Mouse (Mus musculus): Measurements from ENCODE around the gene Smad9. TPM values are rescaled to one million over a fixed set of nuclear protein-coding genes. Genes with fewer than 3 reads are reported as not detected.

The Smad9 gene
- total and polyA plus RNA-seq, 3 experiments = 1.0 to 3.5 (median 1.6) TPM

GRCm38 (mm10) chr3:54734411-54735246 is 20.8 kb upstream of the Smad9 start:
- Histone ChIP-seq H3K79me2 (replicated peaks; ENCODE audit: control insufficient read depth, insufficient read depth, low read length) (no peaks in the 10 kb centered on the region), H3K9ac (ENCODE audit: low read depth, low read length) (peak overlapping the region; percentile 80), H3K4me3 (peak overlapping the region; percentile 92), H3K36me3 (ENCODE audit: control insufficient read depth, insufficient read depth, low read length) (0 out of 2 replicates have a peak, but pooled peaks cover 2% of the 10 kb centered on the region), H3K4me1 (ENCODE audit: control insufficient read depth, insufficient read depth, low read length) (peaks cover 1% of the 10 kb centered on the region; the same call in 1 of the 2 replicates), H3K27ac (peak overlapping the region; percentile 99), H3K27me3 (ENCODE audit: control insufficient read depth, insufficient read depth, low read length) (no peaks in the 10 kb centered on the region)
- WGBS = under 1% methylated on average over 84 of the region's 84 CpGs
- TF ChIP-seq CTCF (IDR thresholded peaks at IDR 0.05) (no peak), EP300 (IDR thresholded peaks at IDR 0.05; ENCODE audit: insufficient read depth, low read depth, low read length) (no peak), POLR2A (IDR thresholded peaks at IDR 0.05; ENCODE audit: insufficient read depth, low read depth, low read length) (peak; percentile 90)
- intact Hi-C loops (cut with DNase I) = loop anchor here (2.0 kb wide), 2 partner anchors 42 to 72 kb away; partner anchors contain the start of genes Rfxap and Supt20
- DNase-seq = peak; percentile 93 to 95

GRCm38 (mm10) chr3:54735247-54736046 is 19.9 kb upstream of the Smad9 start, which contains the start of the genes Exosc8 and Alg5:
Exosc8 (minus strand) TSS chr3:54735393.
Alg5 (plus strand) TSS chr3:54735539.
- Histone ChIP-seq H3K79me2 (replicated peaks; ENCODE audit: control insufficient read depth, insufficient read depth, low read length) (no peaks in the 10 kb centered on the region), H3K4me1 (ENCODE audit: control insufficient read depth, insufficient read depth, low read length) (peaks cover 1% of the 10 kb centered on the region; the same call in 1 of the 2 replicates)
- intact Hi-C loops (cut with DNase I) = loop anchor here (2.0 kb wide), 2 partner anchors 43 to 71 kb away; partner anchors contain the start of genes Rfxap and Supt20

GRCm38 (mm10) chr3:54736101-54736927 is 19.1 kb upstream of the Smad9 start:
- H3K36me3 ChIP-seq (ENCODE audit: control insufficient read depth, insufficient read depth, low read length) = no peaks in the 10 kb centered on the region
- H3K27me3 ChIP-seq (ENCODE audit: control insufficient read depth, insufficient read depth, low read length) = no peaks in the 10 kb centered on the region
- H3K79me2 ChIP-seq (replicated peaks; ENCODE audit: control insufficient read depth, insufficient read depth, low read length) = no peaks in the 10 kb centered on the region
- no peak for TF ChIP-seq EP300 (IDR thresholded peaks at IDR 0.05; ENCODE audit: insufficient read depth, low read depth, low read length)
- TF ChIP-seq CTCF (IDR thresholded peaks at IDR 0.05) = no peak
- TF ChIP-seq POLR2A (IDR thresholded peaks at IDR 0.05; ENCODE audit: insufficient read depth, low read depth, low read length) = no peak
- peaks cover 1% of the 10 kb centered on the region; the same call in 1 of the 2 replicates for H3K4me1 ChIP-seq (ENCODE audit: control insufficient read depth, insufficient read depth, low read length)
- peak overlapping the region; percentile 92 for H3K4me3 ChIP-seq
- 47% methylated on average over 18 of the region's 18 CpGs for WGBS
- peak overlapping the region; percentile 58 for H3K9ac ChIP-seq (ENCODE audit: low read depth, low read length)
- H3K27ac ChIP-seq = peak overlapping the region; percentile 99; the same call in 1 of the 2 replicates
- DNase-seq = no peak
- intact Hi-C loops (cut with DNase I) = no loop called here

More at GRCm38 (mm10) chr3:54735247-54736046, 19.9 kb upstream of the Smad9 start, which contains the start of the genes Exosc8 and Alg5:
- peak; percentile 92 to 99 for DNase-seq
- Histone ChIP-seq H3K36me3 (ENCODE audit: control insufficient read depth, insufficient read depth, low read length) (no peaks in the 10 kb centered on the region), H3K27ac (peak within 1 kb of the TSS; percentile 99), H3K9ac (ENCODE audit: low read depth, low read length) (peak within 1 kb of the TSS; percentile 80), H3K4me3 (peak within 1 kb of the TSS; percentile 92), H3K27me3 (ENCODE audit: control insufficient read depth, insufficient read depth, low read length) (no peaks in the 10 kb centered on the region)
- TF ChIP-seq CTCF (IDR thresholded peaks at IDR 0.05) (peak; percentile 83), EP300 (IDR thresholded peaks at IDR 0.05; ENCODE audit: insufficient read depth, low read depth, low read length) (no peak), POLR2A (IDR thresholded peaks at IDR 0.05; ENCODE audit: insufficient read depth, low read depth, low read length) (peak; percentile 57)
- under 1% methylated on average over 57 of the region's 65 CpGs for WGBS

- Histone ChIP-seq H3K79me2 (replicated peaks; ENCODE audit: control insufficient read depth, insufficient read depth, low read length) (no peaks in the 10 kb centered on the region), H3K27me3 (ENCODE audit: control insufficient read depth, insufficient read depth, low read length) (no peaks in the 10 kb centered on the region), H3K27ac (no peak overlapping the region), H3K36me3 (ENCODE audit: control insufficient read depth, insufficient read depth, low read length) (no peaks in the 10 kb centered on the region), H3K9ac (ENCODE audit: low read depth, low read length) (no peak overlapping the region), H3K4me1 (ENCODE audit: control insufficient read depth, insufficient read depth, low read length) (peaks cover 1% of the 10 kb centered on the region; the same call in 1 of the 2 replicates), H3K4me3 (no peak overlapping the region)
- TF ChIP-seq POLR2A (IDR thresholded peaks at IDR 0.05; ENCODE audit: insufficient read depth, low read depth, low read length) (no peak), CTCF (IDR thresholded peaks at IDR 0.05) (no peak), EP300 (IDR thresholded peaks at IDR 0.05; ENCODE audit: insufficient read depth, low read depth, low read length) (no peak)
- DNase-seq = no peak
- intact Hi-C loops (cut with DNase I) = no loop called here
- WGBS = 94% methylated on average over 8 of the region's 8 CpGs
These were observed 18.1 kb upstream of the Smad9 start for GRCm38 (mm10) chr3:54737317-54737716.

- no peaks in the 10 kb centered on the region for H3K4me1 ChIP-seq (ENCODE audit: control insufficient read depth, insufficient read depth, low read length)
- no peak overlapping the region for H3K9ac ChIP-seq (ENCODE audit: low read depth, low read length)
- no peaks in the 10 kb centered on the region for H3K79me2 ChIP-seq (replicated peaks; ENCODE audit: control insufficient read depth, insufficient read depth, low read length)
- H3K27ac ChIP-seq = no peak overlapping the region
- no peaks in the 10 kb centered on the region for H3K36me3 ChIP-seq (ENCODE audit: control insufficient read depth, insufficient read depth, low read length)
- TF ChIP-seq EP300 (IDR thresholded peaks at IDR 0.05; ENCODE audit: insufficient read depth, low read depth, low read length) (no peak), CTCF (IDR thresholded peaks at IDR 0.05) (no peak), POLR2A (IDR thresholded peaks at IDR 0.05; ENCODE audit: insufficient read depth, low read depth, low read length) (no peak)
- intact Hi-C loops (cut with DNase I) = loop anchor here (10.0 kb wide), 1 partner anchor 323 kb away; no protein-coding TSS in a partner anchor
- 96% methylated on average over 11 of the region's 11 CpGs for WGBS
- H3K27me3 ChIP-seq (ENCODE audit: control insufficient read depth, insufficient read depth, low read length) = no peaks in the 10 kb centered on the region
- no peak for DNase-seq
- H3K4me3 ChIP-seq = no peak overlapping the region
These were observed 13.4 kb upstream of the Smad9 start for GRCm38 (mm10) chr3:54741965-54742364.
